Mouse (Mus musculus): ENCODE results near the gene Ficd. TPM values are rescaled to one million over a fixed set of nuclear protein-coding genes. Genes with fewer than 3 reads are reported as not detected.

Ficd gene
- polyA plus RNA-seq, 1 experiment: 1.2 TPM

DNA sequence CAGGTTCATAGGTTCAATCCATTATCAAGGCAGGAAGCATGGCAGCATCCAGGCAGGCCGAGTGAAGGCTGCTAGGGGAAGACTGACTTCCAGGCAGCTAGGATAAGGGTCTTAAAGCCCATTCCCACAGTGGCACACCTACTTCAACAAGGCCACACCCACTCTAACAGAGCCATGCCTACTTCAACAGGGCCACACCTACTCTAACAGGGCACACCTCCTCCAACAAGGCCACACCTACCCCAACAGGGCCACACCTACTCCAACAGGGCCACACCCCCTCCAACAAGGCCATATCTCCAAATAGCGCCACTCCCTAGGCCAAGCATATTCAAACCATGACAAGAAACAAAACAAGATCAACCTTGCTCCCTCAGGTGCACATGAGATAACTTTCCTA, 22.7 kb upstream of the Ficd start:
- H3K36me3 ChIP-seq (replicated peaks; ENCODE audit: low read length): no peaks in the 10 kb centered on the region
- peaks cover 20% of the 10 kb centered on the region for H3K27me3 ChIP-seq (replicated peaks)
- H3K4me3 ChIP-seq (replicated peaks): no peak overlapping the region
- peaks cover 5% of the 10 kb centered on the region; the same call in 1 of the 2 replicates for H3K9me3 ChIP-seq
- 0 out of 2 replicates have a peak, but pooled peaks cover 6% of the 10 kb centered on the region for H3K4me1 ChIP-seq
- no peak for TF ChIP-seq GATA1 (IDR thresholded peaks at IDR 0.05; ENCODE audit: borderline replicate concordance, low read length)

GRCm38 (mm10) chr5:113716581-113717388, 18.8 kb upstream of the Ficd start:
- H3K4me1 ChIP-seq: 0 out of 2 replicates have a peak, but pooled peaks cover 6% of the 10 kb centered on the region
- H3K4me3 ChIP-seq (replicated peaks): no peak overlapping the region
- peaks cover 14% of the 10 kb centered on the region for H3K27me3 ChIP-seq (replicated peaks)
- no peak for TF ChIP-seq GATA1 (IDR thresholded peaks at IDR 0.05; ENCODE audit: borderline replicate concordance, low read length)
- no peak for TF ChIP-seq FLI1 (IDR thresholded peaks at IDR 0.05; ENCODE audit: low read length)
- H3K9me3 ChIP-seq: peaks cover 3% of the 10 kb centered on the region; the same call in 1 of the 2 replicates
- H3K36me3 ChIP-seq (replicated peaks; ENCODE audit: low read length): no peaks in the 10 kb centered on the region

- no peak for TF ChIP-seq FLI1 (IDR thresholded peaks at IDR 0.05; ENCODE audit: low read length)
- no peak for TF ChIP-seq GATA1 (IDR thresholded peaks at IDR 0.05; ENCODE audit: borderline replicate concordance, low read length)
- H3K4me3 ChIP-seq (replicated peaks): no peak overlapping the region
- H3K4me1 ChIP-seq: peaks cover 9% of the 10 kb centered on the region; the same call in 1 of the 2 replicates
- 0 out of 2 replicates have a peak, but pooled peaks cover 5% of the 10 kb centered on the region for H3K9me3 ChIP-seq
- H3K27me3 ChIP-seq (replicated peaks): peaks cover 25% of the 10 kb centered on the region
- H3K36me3 ChIP-seq (replicated peaks; ENCODE audit: low read length): no peaks in the 10 kb centered on the region
Observed at GRCm38 (mm10) chr5:113719221-113719661, 16.4 kb upstream of the Ficd start.

DNA sequence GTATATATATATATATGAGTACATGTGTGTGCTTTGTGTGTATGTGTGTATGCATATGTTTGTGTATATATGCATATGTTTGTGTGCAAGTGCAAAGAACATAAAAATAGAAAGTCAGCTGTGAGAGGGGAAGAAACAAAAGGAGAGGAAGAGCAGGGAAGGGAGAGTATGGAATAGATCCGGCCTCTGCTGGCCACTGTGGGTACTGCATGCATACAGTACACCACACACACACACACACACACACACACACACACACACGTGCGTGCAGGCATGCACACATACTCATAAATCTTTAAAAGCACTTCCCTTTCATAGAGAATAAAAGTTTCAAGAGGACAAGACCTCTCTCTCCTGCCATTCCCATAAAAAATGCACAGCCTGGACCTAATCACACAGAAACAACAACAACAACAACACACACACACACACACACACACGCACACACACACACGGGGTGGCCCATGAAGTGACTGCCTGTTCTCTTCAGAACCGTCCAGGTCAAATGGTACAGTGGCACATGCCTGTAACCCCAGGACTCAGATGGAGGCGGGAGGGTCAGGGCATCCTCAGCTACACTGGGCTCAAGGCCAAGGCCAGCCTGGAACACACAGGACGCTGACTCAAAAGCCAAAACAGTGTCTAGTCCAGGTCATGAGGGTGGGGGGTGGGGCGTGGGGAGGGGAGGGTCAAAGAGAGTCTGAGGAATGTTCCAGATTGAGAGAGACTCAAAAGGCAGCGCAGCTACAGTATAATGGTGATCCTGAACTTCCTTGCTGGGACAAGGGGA, 13.2 kb upstream of the Ficd start:
- peaks cover 32% of the 10 kb centered on the region for H3K27me3 ChIP-seq (replicated peaks)
- H3K4me1 ChIP-seq: peaks cover 6% of the 10 kb centered on the region; the same call in 1 of the 2 replicates

DNA sequence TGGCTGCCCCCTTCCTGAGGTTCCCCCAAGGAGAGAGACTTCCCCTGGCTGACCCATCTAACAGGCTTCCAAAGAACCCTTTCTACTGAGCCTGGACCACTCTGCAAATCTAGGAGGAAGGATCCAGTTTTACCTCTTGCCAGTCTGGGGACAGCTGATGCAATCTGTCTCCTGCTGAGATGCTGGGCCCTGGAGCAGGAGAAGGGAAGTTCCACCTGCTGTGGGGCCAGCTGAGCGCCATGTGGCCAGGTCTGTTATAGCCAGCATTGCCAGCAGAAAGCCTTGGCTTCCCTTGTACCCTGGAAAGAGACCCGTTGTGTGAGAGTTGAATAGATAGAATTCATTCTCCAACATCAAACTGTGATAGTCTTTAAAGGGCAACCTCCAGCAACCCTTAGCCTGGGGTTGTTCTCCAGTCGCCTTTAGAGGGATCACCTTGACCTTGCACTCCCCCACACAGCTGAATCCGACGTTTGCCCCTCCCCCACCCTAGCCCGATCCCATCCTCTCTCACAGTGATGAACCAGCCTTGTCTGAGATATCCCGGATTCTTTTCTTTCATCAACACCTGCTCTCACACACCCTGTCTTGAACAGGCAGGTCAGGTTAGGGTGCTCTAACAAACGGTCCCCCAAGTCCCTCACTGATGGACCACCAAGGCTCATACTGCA, 11.9 kb upstream of the Ficd start:
- Histone ChIP-seq H3K4me1 (peaks cover 6% of the 10 kb centered on the region; the same call in 1 of the 2 replicates), H3K36me3 (replicated peaks; ENCODE audit: low read length) (no peaks in the 10 kb centered on the region), H3K27me3 (replicated peaks) (peaks cover 35% of the 10 kb centered on the region), H3K4me3 (replicated peaks) (no peak overlapping the region), H3K9me3 (0 out of 2 replicates have a peak, but pooled peaks cover 5% of the 10 kb centered on the region)
- TF ChIP-seq GATA1 (IDR thresholded peaks at IDR 0.05; ENCODE audit: borderline replicate concordance, low read length) (no peak), FLI1 (IDR thresholded peaks at IDR 0.05; ENCODE audit: low read length) (no peak)

More for the DNA sequence above, 13.2 kb upstream of the Ficd start:
- no peaks in the 10 kb centered on the region for H3K36me3 ChIP-seq (replicated peaks; ENCODE audit: low read length)
- TF ChIP-seq FLI1 (IDR thresholded peaks at IDR 0.05; ENCODE audit: low read length) (no peak), GATA1 (IDR thresholded peaks at IDR 0.05; ENCODE audit: borderline replicate concordance, low read length) (no peak)
- no peak overlapping the region for H3K4me3 ChIP-seq (replicated peaks)
- 0 out of 2 replicates have a peak, but pooled peaks cover 5% of the 10 kb centered on the region for H3K9me3 ChIP-seq

GRCm38 (mm10) chr5:113724446-113724845, 11.2 kb upstream of the Ficd start, which contains the start of gene 1700069L16Rik:
Gene 1700069L16Rik, minus strand, starts transcription at chr5:113724772.
- Histone ChIP-seq H3K27me3 (replicated peaks) (peaks cover 33% of the 10 kb centered on the region), H3K4me3 (replicated peaks) (no peak within 1 kb of the TSS)
- TF ChIP-seq GATA1 (IDR thresholded peaks at IDR 0.05; ENCODE audit: borderline replicate concordance, low read length) (no peak), FLI1 (IDR thresholded peaks at IDR 0.05; ENCODE audit: low read length) (no peak)

DNA sequence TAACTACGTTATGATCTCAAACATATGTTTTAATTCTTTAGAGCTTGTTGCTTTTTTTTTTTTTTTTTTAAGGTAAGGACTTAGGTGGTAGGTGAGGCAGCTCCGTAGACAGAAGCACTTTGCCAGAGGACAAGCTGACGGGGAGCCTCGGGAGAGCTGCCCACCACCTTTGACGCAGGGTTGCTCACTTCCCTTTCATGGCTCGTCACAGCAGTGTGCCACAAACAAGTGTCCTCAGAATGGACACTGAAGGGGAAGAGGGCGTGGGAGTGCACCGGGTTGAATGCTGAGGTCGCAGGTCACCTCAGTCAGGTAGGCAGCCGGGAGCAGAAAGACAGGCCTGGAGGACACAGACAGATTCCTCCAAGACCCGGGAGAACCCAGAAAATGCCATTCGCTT, 10.2 kb upstream of the Ficd start:
- Histone ChIP-seq H3K36me3 (replicated peaks; ENCODE audit: low read length) (no peaks in the 10 kb centered on the region), H3K4me1 (peaks cover 6% of the 10 kb centered on the region; the same call in 1 of the 2 replicates), H3K4me3 (replicated peaks) (no peak overlapping the region), H3K27me3 (replicated peaks) (peaks cover 38% of the 10 kb centered on the region), H3K9me3 (0 out of 2 replicates have a peak, but pooled peaks cover 5% of the 10 kb centered on the region)
- no peak for TF ChIP-seq FLI1 (IDR thresholded peaks at IDR 0.05; ENCODE audit: low read length)
- no peak for TF ChIP-seq GATA1 (IDR thresholded peaks at IDR 0.05; ENCODE audit: borderline replicate concordance, low read length)

More at GRCm38 (mm10) chr5:113724446-113724845, 11.2 kb upstream of the Ficd start, which contains the start of gene 1700069L16Rik:
- Histone ChIP-seq H3K4me1 (peaks cover 6% of the 10 kb centered on the region; the same call in 1 of the 2 replicates), H3K9me3 (0 out of 2 replicates have a peak, but pooled peaks cover 5% of the 10 kb centered on the region), H3K36me3 (replicated peaks; ENCODE audit: low read length) (no peaks in the 10 kb centered on the region)

DNA sequence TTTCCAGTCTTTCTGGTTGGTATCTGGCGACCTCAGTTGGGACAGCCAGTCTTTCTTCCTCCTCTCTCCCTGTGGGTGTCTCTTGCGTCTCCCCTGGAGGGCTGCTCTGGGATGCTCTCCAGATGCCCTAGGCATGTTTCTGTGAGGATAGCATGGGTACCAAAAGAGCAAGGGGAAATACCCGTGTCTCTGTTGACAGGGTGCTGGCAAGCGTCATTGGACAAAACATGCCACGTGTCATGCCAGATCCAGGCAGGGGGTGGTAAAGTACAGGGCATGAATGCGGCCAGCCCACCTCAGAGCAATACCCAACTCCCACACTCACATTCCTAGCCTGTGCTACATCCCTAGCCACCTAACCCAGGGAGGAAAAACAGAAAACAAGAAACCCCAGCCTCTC, 9.0 kb upstream of the Ficd start:
- 0 out of 2 replicates have a peak, but pooled peaks cover 5% of the 10 kb centered on the region for H3K9me3 ChIP-seq
- H3K27me3 ChIP-seq (replicated peaks): peaks cover 41% of the 10 kb centered on the region
- H3K4me3 ChIP-seq (replicated peaks): no peak overlapping the region
- peaks cover 6% of the 10 kb centered on the region; the same call in 1 of the 2 replicates for H3K4me1 ChIP-seq
- TF ChIP-seq GATA1 (IDR thresholded peaks at IDR 0.05; ENCODE audit: borderline replicate concordance, low read length) (no peak), FLI1 (IDR thresholded peaks at IDR 0.05; ENCODE audit: low read length) (no peak)
- H3K36me3 ChIP-seq (replicated peaks; ENCODE audit: low read length): no peaks in the 10 kb centered on the region

- TF ChIP-seq FLI1 (IDR thresholded peaks at IDR 0.05; ENCODE audit: low read length) (no peak), GATA1 (IDR thresholded peaks at IDR 0.05; ENCODE audit: borderline replicate concordance, low read length) (no peak)
- 0 out of 2 replicates have a peak, but pooled peaks cover 4% of the 10 kb centered on the region for H3K9me3 ChIP-seq
- H3K27me3 ChIP-seq (replicated peaks): peaks cover 41% of the 10 kb centered on the region
- peaks cover 6% of the 10 kb centered on the region; the same call in 1 of the 2 replicates for H3K4me1 ChIP-seq
- no peaks in the 10 kb centered on the region for H3K36me3 ChIP-seq (replicated peaks; ENCODE audit: low read length)
- H3K4me3 ChIP-seq (replicated peaks): no peak overlapping the region
Observed at GRCm38 (mm10) chr5:113727238-113727637, 8.4 kb upstream of the Ficd start.

All from megakaryocyte, embryonic 14.5 days (primary cell).